Mouse (Mus musculus): ENCODE data around the gene Rpp21.
"Not testable (repeated sequence)": the region's sequence is repeated elsewhere in the genome, so short reads cannot be mapped to it uniquely, and the experiment has no call there.

Rpp21 gene

DNA sequence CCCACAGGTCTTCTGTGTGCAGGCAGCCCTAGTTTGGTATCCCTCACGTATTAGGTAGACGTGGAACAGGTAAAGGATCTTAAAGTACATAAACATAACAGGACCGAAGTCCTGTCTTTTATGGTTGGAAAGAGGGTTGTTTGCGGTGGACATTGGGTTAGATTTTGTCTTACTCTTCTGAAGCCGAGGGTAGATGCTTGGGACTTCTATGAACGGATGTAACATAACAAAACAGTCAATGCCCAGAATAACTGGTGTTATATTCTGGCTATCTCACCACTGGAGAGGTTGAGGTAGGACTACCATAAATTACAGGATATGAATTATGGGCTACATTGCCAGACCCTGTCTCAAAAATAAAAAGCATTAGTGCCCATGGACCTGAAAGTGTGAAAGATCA lies at the start of gene Rpp21:
Rpp21 (minus strand) TSS at position 101 of the 400 bp plus-strand sequence.
- DNase-seq: no peak

- no peak for DNase-seq
Observed at GRCm38 (mm10) chr17:36286390-36286789, 28.5 kb upstream of the Rpp21 start, which contains the start of gene H2-M10.2. Gene H2-M10.2 (minus strand): TSS chr17:36286490.

- DNase-seq: no peak
Observed at GRCm38 (mm10) chr17:36281521-36282245, 23.8 kb upstream of the Rpp21 start.

DNA sequence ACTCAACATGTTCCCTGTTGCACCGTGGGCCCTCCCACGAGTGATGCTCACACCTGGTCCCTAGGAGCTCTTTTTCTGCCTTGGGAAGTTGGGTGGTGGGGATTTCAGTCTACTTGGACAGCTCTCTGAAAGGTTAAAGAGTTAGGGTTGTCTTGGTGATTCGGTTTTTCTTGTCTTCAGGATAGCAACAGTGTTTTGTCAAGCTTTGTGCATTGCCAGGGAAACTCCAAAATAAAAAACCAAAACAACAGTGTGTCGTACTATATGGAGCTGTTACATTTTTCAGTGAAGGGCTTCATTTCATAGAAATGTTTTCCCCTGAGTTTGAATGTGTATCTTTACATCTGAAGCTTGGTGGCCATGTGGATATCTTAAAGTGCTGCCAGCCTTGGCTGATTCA lies 16.9 kb upstream of the Rpp21 start:
- no peak for DNase-seq

- no peak for DNase-seq
Observed at GRCm38 (mm10) chr17:36273796-36274195, 15.9 kb upstream of the Rpp21 start.

DNA sequence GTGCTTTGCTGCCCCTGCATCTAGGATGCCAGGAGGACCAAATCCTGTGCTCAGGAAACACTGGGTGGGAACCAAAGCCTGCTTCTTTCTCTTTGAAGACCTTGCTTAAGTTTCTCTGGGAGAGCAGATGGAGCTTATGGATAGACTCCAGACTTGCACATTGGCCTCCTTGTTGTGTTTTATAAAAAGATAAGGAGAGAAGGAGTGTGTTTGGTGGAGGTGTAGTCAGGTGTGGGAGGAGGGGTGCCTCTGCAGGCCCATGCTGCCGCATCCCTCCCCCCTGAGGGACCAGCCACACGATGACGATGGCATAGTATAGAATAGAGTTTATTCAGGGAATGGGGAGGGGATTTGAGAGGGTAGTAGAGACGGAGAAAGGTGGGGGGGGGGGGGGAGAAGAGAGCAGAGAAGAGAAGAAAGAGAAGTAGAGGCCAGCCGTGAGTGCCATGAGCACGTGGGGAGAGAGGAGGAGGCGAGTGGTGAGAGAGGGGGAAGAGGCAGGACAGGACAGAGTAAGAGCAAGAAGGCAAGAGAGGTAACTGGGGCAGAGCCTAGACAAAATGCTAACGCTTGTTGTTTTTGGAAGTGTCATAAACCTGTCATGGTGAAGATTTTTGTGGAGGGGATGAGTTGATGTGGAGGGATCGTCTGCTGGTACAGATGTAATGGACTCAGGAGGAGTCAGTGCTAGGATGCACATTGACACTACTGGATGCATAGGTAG lies 14.9 kb upstream of the Rpp21 start:
- DNase-seq: no peak

GRCm38 (mm10) chr17:36271586-36272256 lies 13.9 kb upstream of the Rpp21 start, which contains the start of gene Trim39:
Gene Trim39 (minus strand): TSS chr17:36272247.
- DNase-seq: no peak

- peak; percentile 88 for DNase-seq
Observed at GRCm38 (mm10) chr17:36270956-36271585, 13.2 kb upstream of the Rpp21 start.

GRCm38 (mm10) chr17:36265834-36266233 lies 8.0 kb upstream of the Rpp21 start:
- DNase-seq: no peak

DNA sequence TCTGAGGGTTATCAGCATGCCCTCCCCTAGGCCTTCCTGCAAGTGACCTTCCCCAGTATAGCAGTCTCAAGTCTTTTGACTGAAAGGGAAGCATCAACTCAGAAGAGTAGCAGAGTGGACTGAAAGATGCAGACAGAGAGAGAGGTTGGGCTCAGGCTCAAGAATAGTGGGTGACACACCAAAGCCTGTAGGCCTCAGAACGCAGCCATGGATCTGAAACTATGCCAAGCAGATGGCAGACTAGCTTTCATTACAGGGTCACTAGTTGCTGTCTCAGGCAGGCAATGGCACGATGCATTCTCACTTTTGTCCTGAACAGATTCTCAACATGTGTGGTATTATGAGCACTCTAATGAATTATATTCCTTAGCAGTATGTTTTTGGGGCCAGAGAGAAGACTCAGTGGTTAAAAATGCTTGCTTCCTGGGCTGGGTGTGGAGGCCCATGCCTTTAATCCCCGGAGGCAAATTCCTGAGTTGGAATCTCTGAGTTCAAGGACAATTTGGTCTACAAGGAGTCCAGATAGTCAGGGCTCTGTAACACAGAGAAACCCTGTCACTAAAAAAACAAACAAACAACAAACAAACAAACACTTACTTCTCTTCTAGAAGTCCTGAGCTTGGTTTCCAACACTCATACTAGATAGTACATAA lies 6.5 kb upstream of the Rpp21 start:
- DNase-seq: no peak

DNA sequence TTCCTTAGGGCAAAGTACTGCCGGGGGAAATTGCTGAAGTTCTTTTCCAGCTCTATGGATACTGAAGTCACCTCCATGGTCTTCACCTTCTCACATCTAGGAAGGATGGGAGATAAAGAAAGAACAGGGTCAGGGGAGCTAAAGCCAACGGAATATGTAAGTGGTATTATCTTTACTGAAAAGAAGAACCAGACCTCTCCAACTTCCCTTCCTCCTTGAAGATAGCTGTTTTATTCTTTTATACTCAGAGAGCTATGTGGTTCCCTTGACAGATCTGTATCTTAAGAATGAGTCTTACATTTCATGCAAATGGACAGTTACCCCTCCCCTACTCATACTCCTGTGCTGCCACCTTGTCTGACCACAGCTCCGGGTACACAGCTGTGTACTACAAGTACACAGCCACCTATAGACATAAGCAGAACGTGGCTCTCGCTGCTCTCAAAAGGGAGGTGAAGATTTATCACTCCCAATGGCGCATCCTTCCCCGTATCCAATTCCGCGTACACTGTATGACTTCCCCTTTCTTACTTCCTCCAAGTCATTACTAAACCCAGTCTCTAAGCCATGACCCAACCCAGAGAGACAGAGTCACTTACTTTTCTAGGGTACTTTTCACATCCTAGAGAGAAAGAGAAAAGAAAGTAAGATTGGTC lies 3.8 kb upstream of the Rpp21 start:
- no peak for DNase-seq

DNA sequence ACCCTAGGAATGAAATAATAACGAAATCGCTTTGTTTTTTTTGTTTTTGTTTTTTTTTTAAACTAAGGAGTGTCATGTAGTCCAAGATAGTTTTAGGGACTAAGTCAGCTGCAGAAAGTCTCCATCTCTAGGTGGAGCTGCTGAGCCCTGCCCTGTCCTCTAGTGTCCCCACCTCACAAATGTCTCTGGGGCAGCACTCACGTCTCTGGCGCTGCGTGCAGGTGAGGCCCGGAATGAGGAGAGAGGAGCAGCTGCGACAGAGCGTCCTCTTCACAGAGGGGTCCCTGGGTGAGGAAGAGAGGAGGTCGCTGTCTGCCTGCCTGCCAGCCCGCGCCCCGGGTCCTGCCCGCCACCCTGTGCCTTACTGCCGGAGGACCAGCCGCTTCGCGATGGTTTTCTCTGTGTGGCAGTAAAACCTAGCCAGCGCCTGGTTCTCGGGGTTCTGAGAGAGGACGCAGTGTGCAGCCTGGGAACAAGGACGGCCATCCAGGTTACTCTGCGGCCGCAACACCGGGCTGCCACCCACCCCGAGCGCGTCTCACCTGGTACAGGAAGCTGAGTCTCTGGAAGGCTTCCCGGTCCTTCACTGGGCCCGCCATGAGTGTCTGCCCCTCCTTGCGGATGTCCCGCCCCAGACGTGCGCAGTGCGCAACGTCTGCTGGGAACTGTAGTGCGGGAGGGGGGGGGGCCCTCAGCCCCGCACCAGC lies 475 bp downstream of the Rpp21 start:
- DNase-seq: peak; percentile 81

DNA sequence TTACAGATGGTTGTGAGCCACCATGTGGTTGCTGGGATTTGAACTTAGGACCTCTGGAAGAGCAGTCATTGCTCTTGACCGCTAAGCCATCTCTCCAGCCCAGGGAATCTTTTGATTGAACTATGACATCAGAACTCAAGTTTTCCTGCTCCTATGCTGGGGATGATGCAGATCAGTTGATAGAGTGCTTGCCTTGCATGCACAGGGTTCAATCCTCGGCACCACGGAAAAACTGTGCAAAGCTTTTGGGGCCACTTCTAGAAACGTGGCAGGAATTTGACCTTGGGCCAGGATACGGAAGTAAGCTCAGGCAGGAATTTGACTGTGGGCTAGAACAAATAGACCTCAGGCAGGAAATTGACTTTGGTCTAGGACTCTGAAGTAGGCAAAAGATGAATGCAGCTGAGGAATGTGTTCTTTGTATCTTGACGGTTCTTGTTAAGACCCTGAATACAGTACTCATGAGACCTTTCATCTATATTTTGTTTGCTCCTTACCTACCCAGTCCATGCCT lies 4.7 kb downstream of the Rpp21 start:
- no peak for DNase-seq

DNA sequence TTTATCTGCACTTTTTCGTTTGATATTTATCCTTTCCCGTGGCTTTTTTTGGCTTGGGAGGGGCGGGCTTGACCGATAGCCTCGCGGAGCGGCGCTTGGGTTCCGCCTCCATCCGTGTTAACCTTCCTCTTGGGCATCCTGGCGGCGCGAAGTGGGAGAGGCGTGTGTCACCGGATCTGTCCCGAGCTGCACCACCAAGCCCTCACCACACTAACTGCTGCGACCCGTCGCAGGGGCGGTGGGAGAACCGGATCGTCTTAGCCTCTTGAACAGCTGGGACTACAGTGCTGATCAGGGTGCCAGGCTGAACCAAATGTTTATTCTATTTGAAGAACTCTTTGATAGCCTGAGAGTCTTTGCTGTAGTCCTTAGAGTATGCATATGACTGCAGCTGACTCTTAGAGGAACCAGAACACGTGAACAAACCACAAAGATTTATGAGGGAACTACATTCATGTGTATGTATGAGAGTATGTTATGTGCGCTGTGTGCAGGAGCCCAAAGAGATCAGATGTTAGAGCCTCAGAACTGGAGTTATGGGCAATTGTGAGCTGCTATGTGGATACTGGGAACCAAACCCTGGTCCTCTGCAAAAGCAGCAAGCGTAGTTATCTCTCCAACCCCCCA lies 5.5 kb downstream of the Rpp21 start:
- no peak for DNase-seq

GRCm38 (mm10) chr17:36248886-36249285 lies 9.0 kb downstream of the Rpp21 start:
- no peak for DNase-seq

DNA sequence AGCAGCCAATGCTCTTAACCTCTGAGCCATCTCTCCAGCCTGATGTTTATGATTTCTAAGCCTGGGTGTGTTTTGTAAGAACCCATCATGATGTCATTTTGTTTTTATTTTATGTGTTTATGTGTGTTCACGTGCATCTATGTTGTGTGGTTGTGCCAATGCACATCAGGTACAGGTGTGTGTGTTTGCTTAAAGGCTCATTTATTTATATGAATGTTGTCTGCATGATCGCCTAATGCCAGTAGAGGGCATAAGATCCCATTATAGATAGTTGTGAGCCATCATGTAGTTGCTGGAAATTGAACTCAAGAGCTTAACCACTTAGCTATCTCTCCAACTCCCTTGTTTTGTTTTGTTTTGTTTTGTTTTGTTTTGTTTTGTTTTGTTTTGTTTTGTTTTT lies 12.1 kb downstream of the Rpp21 start:
- no peak for DNase-seq

DNA sequence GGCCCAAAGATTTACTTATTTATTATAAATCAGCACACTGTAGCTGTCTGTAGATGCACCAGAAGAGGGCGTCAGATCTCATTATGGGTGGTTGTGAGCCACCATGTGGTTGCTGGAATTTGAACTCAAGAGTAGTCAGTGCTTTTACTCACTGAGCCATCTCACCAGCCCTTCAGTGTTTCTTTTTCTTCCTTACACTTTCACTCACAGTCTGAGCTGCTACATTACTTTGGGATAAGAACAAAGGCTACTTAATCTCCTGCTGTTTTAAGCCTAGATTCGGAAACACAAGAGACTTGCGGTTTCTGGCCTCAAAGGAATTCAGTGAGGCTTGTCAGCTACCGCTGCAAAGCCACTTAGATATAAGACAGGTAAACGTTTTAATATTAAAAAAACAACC lies 13.8 kb downstream of the Rpp21 start:
- DNase-seq: no peak

DNA sequence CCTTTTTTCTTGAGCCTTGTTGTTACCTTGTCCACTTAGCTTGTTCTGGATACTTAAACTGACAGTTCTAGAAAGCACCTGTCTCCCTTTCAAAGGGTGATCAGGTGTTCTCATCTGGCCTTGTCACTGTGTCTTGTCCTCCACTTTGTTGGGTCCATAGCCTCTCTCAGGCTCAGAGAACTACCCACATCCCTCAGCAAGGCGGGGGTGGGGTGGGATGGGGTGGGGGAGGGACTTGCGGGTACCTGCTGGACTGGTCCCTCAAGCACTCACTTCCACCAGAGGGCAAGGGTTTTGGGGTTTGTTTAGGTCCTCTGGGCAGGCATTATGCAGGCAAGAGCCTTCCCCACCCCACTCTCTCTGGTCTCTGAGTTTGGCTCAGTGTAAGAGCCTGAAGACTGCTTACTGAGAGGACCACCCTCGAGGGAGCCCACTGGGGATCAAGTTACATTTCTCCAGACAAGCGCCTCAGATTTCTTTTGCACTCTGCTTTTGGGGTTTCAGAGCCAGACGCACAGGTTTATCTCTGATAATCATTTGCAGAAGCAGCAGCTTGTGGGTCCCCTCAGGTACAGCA lies 17.1 kb downstream of the Rpp21 start:
- no peak for DNase-seq

GRCm38 (mm10) chr17:36237321-36237921 lies 20.4 kb downstream of the Rpp21 start:
- DNase-seq: no peak

- DNase-seq: not testable (repeated sequence)
Observed at GRCm38 (mm10) chr17:36235300-36235699, 22.6 kb downstream of the Rpp21 start.
